Mouse (Mus musculus): ENCODE data around the gene Pml. TPM values are rescaled to one million over a fixed set of nuclear protein-coding genes. Genes with fewer than 3 reads are reported as not detected.
A peak's percentile ranks its signal among the peaks of the same experiment; 100 is the strongest.

Pml gene
- total RNA-seq (2021), result 1 to 10 TPM; 5.2 to 7.5 TPM
- long read RNA-seq, experiment 1, full-length matches to known transcripts, result 1 of 6 reads
- long read RNA-seq, experiment 1, partial matches to known transcripts, result 1 of 6 reads
- long read RNA-seq, experiment 1, other reads (novel, unspliced or antisense), result 4 of 6 reads
- long read RNA-seq, experiment 2, full-length matches to known transcripts, result 2 of 7 reads
- long read RNA-seq, experiment 2, partial matches to known transcripts, result 2 of 7 reads
- long read RNA-seq, experiment 2, other reads (novel, unspliced or antisense), result 3 of 7 reads

DNA sequence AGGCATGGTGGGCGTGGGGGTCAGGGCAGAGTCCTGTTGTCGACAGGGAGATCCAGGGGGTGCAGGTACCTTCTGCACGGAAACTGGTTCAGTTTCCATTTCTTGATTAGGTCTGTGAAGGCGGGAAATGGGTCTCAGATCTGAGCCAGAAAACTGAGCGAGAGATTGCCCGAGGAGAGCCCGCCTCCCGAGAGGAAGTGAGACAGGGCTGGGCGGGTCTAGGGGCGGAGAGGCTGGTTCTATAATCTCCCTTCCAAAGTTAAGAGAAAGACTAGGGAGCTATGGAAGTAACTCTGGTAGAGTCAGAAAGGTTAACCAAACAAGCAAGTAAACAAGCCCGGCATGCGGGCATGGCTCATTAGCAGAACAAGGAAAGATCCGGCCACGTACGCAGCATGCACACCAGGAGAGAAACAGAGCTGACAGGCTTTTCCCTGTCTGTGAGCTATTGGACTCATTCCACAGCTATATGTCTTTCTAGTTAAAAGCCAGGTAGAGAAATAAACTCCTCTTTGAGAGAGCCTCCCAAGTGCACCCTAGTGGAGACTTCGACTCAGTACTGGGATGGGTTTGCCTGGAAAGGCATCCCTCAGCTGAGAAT is at the start of gene Pml:
Gene Pml (minus strand): TSS at position 195 of the 601 bp plus-strand sequence.
- intact Hi-C loops (cut with DNase I; ENCODE audit: low total_unique reads), result no loop called here
- peak; percentile 80 for DNase-seq

DNA sequence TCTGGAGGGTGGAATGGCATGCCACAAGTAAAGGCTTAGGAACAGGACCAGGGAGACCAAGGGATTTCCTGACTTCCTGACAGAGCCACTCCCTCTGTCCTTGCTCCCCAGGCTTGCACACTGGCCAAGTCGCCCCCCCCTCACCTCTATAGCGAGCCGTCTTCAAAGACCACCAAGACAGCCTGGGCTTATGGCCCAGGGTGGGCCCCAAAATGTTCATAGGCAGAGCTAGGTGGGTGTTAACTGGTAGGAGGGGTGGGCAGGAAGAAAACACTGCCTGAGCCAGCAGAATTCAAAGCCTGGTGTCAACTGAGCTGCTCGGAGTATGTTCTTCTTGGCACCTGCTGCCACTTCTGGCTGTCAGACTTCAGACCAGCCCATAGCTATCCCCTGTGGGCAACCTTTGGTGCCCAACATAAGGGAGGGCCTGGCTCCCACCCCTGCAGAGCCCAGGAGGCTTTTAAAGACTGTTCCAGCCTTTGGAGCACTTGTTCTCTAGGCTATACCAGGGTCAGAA is 48.4 kb upstream of the Pml start:
- DNase-seq, result no peak
- intact Hi-C loops (cut with DNase I; ENCODE audit: low total_unique reads), result no loop called here

GRCm38 (mm10) chr9:58297065-58297464 is 47.5 kb upstream of the Pml start:
- DNase-seq, result no peak
- intact Hi-C loops (cut with DNase I; ENCODE audit: low total_unique reads), result no loop called here

DNA sequence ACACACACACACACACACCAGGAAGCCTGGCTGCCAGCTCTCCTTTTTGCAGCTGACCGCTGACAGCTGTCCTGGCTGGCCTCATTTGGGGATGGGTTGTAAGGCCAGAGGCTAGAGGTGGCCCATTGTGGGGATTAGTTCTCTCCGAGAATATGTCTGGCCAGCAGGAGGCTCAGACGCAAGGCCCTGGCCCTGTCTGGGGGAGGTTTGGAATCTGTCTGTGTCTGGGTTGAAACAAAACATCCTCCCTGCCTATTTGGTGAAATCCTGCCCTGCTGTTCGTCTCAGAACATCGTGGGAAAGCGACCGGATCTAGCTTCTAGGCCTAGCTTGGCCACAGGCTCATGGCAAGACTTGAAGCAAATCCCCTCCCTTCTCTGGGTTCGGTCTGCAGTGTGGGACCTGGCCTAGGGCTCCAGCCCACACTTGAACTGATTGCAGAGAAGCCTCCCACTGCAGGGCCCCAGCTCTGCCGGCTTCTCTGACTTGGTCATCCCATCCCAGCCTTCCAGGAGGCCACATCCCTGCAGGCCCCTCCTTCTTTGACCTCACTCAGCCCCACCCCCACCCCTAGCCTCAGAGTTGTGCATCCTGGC is 46.3 kb upstream of the Pml start:
- intact Hi-C loops (cut with DNase I; ENCODE audit: low total_unique reads), result no loop called here
- DNase-seq, result peak; percentile 87

- no peak for DNase-seq
- intact Hi-C loops (cut with DNase I; ENCODE audit: low total_unique reads), result no loop called here
Observed at GRCm38 (mm10) chr9:58295345-58295744, 45.8 kb upstream of the Pml start.

GRCm38 (mm10) chr9:58294527-58294926 is 44.9 kb upstream of the Pml start:
- intact Hi-C loops (cut with DNase I; ENCODE audit: low total_unique reads), result no loop called here
- DNase-seq, result no peak

DNA sequence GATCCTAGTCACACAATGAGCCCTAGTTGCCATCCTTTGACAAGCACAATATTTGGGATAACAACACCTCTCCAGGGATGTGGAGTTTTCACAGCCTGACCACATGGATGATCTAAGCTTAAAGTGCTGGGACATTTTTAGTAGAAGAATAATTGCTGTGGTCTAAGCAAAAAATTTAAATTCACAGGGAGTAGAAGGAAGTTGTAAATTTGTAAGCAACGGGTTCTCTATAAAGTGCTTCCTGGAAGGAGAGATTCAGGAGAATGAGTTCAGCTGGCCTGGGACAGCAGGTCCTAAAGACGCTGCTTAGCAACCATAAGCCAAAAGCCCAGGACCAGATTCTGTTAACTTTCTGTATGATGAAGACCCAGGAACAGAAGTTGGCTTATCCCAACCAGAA is 40.3 kb upstream of the Pml start:
- intact Hi-C loops (cut with DNase I; ENCODE audit: low total_unique reads), result no loop called here
- no peak for DNase-seq

GRCm38 (mm10) chr9:58289090-58289489 is 39.5 kb upstream of the Pml start:
- no peak for DNase-seq
- intact Hi-C loops (cut with DNase I; ENCODE audit: low total_unique reads), result no loop called here

GRCm38 (mm10) chr9:58283431-58283830 is 33.8 kb upstream of the Pml start:
- no peak for DNase-seq
- intact Hi-C loops (cut with DNase I; ENCODE audit: low total_unique reads), result loop anchor here (5.0 kb wide), 1 partner anchor 41 kb away; no protein-coding TSS in a partner anchor

DNA sequence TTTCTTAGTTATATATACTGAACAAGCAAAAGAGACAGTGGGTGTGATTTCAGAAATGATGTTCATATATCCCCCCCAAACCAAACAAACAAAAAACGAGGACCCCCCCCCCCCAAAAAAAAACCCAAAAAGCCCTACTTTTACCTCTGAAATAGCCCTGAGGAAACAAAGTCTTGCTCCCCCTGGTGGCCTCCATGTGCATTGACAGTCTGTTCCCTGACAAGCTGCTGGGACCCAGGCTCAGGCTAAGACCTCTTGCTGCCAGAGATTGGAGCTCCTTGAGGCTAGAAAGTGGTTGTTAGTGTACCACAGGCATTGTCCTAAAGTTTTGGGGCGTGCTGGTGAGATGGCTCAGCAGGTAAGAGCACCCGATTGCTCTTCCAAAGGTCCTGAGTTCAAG is 32.0 kb upstream of the Pml start:
- intact Hi-C loops (cut with DNase I; ENCODE audit: low total_unique reads), result loop anchor here (5.0 kb wide), 1 partner anchor 39 kb away; no protein-coding TSS in a partner anchor
- no peak for DNase-seq

DNA sequence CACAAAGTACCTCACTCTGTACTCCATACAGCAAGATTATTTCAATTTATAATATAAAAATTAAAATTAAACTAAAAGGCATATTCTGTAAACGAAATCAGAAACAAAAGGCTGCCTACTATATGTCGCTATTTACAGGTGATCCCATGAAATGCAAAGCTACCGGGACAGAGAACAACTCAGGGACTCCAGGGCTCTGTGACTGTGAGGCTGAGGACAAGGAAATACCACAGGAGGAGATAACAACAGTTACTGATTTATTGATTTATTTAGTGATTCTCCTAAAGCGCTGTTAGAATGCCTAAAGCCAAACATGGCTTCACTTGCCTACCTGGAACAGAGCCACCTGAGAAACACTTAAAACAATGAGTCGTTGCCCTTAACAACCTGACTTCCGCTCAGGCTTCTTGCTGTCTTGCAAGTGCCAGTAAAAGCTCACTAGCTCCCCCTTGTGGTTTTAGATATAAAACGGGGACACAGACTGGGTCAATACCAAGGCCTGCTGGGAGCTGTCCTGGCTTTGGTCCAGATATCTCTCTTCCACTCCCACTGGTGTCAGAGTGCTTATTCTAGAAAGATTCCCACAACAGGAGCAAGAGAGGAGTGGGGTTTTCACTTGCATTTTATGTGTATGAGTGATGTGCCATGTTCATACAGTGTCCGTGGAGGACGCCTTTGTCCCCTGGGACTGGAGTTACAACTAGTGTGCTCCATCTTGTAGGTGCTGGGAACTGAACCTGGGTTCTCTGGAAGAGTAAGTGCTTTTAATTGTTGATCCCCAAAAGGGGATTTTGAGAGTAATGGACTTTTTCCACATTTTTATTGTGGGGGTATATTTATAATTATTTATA is 30.9 kb upstream of the Pml start:
- DNase-seq, result peak; percentile 52
- intact Hi-C loops (cut with DNase I; ENCODE audit: low total_unique reads), result loop anchor here (5.0 kb wide), 1 partner anchor 38 kb away; no protein-coding TSS in a partner anchor

- no peak for DNase-seq
- intact Hi-C loops (cut with DNase I; ENCODE audit: low total_unique reads), result loop anchor here (5.0 kb wide), 1 partner anchor 37 kb away; no protein-coding TSS in a partner anchor
Observed at GRCm38 (mm10) chr9:58279780-58280179, 30.2 kb upstream of the Pml start.

- intact Hi-C loops (cut with DNase I; ENCODE audit: low total_unique reads), result no loop called here
Observed at GRCm38 (mm10) chr9:58278821-58279723, 29.5 kb upstream of the Pml start.

DNA sequence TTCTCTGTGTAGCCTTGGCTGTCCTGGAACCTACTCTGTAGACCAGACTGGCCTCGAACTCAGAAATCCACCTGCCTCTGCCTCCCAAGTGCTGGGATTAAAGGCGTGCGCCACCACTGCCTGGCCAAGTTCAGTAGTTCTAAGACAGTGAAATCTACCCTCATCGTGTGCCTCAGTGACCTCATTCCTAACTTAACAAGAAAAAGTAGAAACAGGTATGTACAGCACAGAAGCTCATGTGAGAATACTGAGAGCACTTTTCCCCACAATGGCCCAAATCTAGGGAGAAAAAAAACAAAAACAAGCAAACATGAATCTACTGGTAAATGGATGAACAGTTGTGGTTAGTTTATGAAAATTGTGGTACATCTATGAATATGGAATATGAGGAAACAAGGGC is 28.7 kb upstream of the Pml start:
- intact Hi-C loops (cut with DNase I; ENCODE audit: low total_unique reads), result no loop called here
- no peak for DNase-seq

More at GRCm38 (mm10) chr9:58278821-58279723, 29.5 kb upstream of the Pml start:
- no peak for DNase-seq

- intact Hi-C loops (cut with DNase I; ENCODE audit: low total_unique reads), result no loop called here
- DNase-seq, result no peak
Observed at GRCm38 (mm10) chr9:58276346-58276745, 26.8 kb upstream of the Pml start.

DNA sequence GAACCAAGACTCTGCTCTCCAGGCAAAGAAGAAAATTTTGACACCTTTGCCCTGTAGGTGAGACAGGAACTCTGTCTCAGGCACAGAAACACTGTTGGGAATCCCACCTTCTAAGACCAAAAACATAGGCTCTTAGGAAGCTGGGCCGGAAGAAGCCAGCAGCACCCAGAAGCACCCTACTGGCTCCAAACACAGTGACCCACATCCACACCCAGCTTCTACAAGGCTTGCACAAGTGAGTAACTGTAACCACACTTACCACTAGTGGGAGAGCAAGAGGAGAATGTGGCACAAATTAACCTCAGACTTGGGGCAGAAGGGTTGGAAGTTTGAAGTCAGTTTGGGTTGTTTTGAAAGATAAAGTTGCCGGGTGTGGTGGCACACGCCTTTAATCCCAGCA is 26.2 kb upstream of the Pml start:
- intact Hi-C loops (cut with DNase I; ENCODE audit: low total_unique reads), result no loop called here
- DNase-seq, result no peak

GRCm38 (mm10) chr9:58275115-58275774 is 25.7 kb upstream of the Pml start:
- intact Hi-C loops (cut with DNase I; ENCODE audit: low total_unique reads), result no loop called here
- DNase-seq, result peak; percentile 45

DNA sequence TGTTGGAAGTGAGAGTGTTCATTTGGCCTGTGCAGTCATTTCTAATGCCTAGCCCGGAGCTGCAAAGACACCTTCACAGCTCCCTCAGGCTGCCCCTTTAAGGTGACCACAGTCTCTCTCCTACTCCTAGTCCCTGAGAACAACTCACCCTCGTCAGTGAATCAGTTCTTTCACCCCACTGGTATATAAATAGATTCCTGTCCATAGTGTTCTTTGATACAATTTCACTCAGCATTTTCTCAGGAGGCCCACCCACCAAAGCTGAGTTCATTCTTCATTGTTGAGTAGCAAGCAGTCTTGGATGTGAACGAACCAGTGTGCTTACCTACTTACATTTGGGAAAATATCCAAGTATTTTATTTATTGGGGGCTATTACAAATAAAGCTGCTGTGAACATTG is 25.0 kb upstream of the Pml start:
- no peak for DNase-seq

More for the DNA sequence above, 25.0 kb upstream of the Pml start:
- intact Hi-C loops (cut with DNase I; ENCODE audit: low total_unique reads), result loop anchor here (5.0 kb wide), 1 partner anchor 47 kb away; no protein-coding TSS in a partner anchor
